Mouse (Mus musculus) liver (tissue): Measurements from ENCODE around the gene Ube4b.

Experiments used
- DNase-seq: peaks from one replicate; pipeline ENCODE4 v3.0.0-alpha.2; 2020; ENCODE audit warnings: mixed read lengths

Ube4b gene

GRCm38 (mm10) chr4:149429592-149429991 lies 3.0 kb upstream of the Ube4b start:
- DNase-seq: no peak

DNA sequence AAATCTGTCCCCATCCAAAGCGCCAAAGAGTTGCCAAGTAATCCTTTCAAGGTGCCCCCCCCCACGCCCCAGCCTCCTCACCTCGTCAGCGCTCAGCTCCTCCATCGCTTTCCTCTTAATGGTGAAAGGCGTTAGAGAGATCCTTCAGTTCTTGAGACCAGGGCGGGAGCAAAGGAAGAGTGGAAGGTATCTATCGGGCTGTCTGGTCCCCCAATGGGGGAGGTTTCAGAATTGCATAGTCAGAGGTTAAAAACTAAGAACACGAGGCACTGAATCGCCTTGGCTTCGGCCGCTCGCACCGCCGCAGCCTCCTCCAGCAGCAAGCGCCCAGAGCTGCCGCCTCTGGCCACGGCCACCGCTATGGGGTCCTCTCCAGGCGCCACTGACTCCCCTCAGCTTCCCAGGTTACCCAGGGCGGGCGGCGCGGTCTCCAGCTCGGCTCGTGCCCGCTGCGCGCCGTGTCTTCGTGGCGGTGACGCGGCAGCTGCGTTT lies 702 bp downstream of the Ube4b start:
- peak; percentile 56 for DNase-seq

- DNase-seq: no peak
Measured at GRCm38 (mm10) chr4:149424755-149425154, 1.8 kb downstream of the Ube4b start.

DNA sequence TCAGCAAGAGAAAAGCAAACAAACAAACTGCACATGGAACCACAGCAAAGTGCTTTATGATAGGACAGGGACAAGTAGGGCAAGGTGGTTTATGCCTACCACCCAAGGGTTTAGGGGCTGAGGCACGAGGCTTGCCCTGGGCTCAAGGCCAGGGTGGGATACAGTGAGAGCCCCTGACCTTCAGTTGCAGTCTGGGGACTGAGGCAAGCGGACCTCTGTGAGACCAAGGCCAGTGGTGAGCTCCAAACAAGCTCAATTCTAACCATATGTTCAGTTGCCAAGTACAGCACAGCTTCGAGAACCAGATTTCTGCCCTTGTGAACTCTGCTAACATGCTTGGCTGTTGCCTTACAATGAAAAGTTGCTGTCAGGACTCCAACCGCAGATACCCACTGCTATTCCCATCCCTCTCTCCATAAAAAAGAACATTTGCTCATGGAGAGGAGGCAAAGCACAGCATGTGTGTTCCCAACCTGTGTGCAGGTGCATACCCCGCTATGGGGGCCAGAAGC lies 8.6 kb downstream of the Ube4b start:
- DNase-seq: no peak

DNA sequence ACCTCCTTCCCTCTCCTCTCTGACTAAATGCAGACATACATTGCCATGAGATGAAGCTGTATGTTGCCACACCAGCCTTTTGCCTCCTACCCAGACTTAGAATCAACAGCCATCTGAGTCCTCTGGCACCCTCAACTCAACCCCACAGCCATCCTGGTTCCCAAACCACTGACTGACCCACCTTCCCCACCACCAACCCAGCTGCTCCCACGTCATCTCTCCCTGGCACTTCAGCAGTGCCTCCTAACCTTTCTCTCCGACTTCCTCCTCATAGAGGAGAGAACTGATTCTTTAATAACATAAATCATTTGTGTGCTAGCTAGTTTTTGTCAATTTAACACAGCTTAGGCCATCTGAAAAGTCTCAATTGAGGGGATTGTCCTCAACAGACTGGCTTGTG lies 9.6 kb downstream of the Ube4b start:
- no peak for DNase-seq

DNA sequence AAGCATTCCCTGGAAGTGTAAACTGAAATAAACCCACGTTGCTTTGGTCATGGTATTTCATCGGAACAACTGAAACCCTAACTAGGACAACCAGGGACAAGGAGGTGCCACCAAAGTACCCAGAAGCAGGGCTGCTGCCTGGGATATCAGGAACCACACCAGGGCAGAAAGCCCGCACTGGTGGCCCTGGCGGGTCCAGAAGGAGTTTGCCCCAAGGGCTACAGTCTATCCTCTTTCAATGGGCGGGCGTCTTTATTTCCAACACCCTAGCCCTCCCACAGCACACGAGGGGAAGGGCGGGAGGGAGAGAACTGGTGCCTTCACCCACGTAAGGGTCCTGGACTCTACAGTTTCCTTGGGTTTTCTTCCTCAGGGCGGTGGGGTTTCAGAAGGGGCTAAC lies 10.1 kb downstream of the Ube4b start:
- DNase-seq: no peak

GRCm38 (mm10) chr4:149415651-149416169 lies 10.8 kb downstream of the Ube4b start:
- no peak for DNase-seq

- no peak for DNase-seq
Measured at GRCm38 (mm10) chr4:149414259-149414658, 12.3 kb downstream of the Ube4b start.

DNA sequence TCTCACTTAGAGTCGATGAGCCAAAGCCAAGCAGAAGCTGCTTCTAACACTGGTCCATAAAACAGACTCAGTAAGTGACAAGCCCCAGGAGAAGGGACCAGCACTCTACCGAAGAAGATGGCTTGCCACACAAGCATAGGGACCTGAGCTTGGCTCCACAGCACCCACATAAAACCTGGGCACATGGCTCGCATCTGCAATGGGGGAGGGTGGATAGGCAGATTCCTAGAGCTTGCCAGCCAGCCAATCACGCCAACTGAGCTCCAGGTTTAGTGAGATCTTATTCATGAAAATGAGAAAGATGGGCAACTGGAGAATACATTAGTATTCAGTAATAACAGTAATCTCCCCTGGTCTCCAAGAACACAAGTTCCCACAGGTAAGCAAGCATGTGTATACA lies 16.8 kb downstream of the Ube4b start:
- DNase-seq: no peak

DNA sequence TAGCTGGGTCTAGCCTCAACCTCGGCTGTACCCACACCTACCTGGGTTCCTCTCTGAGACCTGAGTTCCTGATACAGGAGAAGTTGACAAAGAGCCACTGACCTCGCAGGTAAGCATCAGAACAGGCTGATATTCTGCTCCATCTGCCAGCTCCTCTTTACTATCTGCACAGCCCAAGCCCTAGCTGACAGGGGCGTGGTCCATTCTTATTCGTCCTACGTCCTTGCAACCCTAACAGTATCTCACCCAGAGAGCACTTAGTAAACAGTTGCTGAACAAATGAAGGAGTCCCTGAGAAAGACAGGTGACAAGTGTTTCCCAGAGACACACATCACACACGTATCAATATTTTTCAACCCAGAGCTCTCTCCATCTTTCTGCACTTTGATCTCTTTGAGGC lies 18.2 kb downstream of the Ube4b start:
- DNase-seq: peak; percentile 49

GRCm38 (mm10) chr4:149407461-149407860 lies 19.1 kb downstream of the Ube4b start:
- no peak for DNase-seq

DNA sequence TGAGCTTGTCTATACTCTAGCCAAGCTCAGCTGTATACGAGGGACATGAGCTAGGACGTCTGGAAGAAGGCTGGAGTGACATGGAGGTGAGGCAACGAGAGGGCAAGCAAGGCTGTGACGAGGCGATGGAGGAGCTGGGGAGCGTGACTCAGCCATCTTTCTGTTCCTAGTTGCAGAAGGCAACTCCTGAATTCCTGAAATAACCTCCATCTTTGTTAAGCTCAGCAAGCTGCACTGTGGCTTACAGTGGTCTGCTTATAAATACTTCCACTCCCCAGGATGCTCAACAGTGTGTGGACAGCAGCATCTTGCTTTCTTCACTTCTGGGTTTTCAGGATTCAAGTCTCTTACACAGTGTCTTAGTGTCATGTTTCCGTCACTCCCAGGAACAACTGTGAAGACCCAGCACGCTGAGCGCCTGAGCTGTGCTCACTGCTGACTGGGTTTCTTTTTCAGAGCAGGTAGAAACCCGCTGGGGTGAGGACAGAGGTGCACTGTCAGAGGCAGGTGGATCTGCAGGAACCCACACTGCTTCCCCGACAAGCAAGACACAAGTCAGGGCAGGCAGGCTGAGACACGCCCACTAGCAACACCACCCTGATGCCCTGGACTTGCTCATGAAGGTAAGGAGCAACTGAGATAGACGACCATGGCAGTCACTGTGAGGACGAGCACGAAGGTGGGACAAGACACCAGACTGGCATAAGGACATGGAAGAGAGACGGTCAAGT lies 20.7 kb downstream of the Ube4b start:
- no peak for DNase-seq

DNA sequence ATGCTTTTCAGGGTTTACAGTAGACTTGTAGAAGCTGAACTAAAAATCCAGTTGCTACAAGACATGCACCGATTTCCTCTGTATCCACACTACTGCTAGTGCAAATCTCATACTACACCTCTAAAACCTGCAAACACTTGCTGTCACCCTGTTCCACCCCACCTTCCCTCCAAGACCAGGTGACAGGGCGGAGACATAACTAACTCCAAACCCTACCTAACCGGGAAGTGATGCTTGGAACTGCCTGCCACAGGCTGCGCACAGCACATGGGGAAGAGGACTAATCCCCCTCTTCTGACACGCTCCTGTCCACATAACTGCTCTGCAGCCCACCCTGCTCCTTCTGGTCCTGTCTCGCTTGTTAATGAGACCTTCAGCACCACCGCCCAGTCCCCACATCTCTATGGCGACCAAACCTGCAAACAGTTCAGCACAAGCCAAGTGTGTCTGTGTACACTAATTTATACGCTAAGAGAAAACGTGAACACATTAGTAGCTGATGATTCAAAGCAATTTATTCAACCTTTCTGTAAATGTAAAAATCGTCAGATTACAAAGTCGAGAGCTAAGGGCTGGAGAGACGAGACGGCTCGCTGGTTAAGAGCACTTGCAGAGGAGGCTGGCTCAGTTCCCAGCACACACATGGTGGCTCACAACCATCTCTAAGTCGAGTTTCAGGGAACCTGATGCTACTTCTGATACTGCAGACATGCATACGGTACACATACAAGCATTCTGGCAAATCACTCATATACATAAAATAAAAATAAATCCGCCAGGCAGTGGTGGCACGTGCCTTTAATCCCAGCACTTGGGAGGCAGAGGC lies 21.7 kb downstream of the Ube4b start:
- no peak for DNase-seq

GRCm38 (mm10) chr4:149403037-149403436 lies 23.5 kb downstream of the Ube4b start:
- no peak for DNase-seq

- no peak for DNase-seq
Measured at GRCm38 (mm10) chr4:149401591-149401982, 25.0 kb downstream of the Ube4b start.

GRCm38 (mm10) chr4:149400878-149401590 lies 25.5 kb downstream of the Ube4b start:
- DNase-seq: no peak

GRCm38 (mm10) chr4:149399331-149399910 lies 27.1 kb downstream of the Ube4b start:
- DNase-seq: peak; percentile 70

DNA sequence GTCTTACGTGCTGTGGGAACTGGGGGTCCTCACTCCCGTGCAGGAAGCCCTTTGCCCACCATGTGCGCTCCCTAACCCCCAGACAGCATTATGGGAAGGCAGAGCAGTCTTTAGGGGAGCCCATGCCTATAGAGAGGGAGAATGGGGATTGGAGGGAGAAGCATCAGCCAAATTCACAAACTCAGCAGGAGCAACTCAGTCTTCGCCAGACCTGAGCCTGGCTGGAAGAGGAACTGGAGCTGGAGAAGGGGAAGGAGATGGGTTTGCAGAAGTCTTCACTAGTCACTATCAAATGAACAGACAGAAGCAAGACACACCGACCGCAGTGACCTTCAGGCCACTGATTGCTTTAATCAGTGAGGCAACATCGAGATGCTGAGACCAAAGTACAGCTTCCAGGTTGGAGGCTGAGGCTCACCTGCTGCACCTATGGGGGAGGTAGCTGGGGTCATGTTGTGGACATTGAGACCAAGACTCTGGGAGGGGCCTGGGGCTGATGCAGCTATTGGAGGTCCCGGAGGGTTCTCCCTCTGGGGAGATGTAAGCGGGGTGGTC lies 28.3 kb downstream of the Ube4b start:
- DNase-seq: no peak

DNA sequence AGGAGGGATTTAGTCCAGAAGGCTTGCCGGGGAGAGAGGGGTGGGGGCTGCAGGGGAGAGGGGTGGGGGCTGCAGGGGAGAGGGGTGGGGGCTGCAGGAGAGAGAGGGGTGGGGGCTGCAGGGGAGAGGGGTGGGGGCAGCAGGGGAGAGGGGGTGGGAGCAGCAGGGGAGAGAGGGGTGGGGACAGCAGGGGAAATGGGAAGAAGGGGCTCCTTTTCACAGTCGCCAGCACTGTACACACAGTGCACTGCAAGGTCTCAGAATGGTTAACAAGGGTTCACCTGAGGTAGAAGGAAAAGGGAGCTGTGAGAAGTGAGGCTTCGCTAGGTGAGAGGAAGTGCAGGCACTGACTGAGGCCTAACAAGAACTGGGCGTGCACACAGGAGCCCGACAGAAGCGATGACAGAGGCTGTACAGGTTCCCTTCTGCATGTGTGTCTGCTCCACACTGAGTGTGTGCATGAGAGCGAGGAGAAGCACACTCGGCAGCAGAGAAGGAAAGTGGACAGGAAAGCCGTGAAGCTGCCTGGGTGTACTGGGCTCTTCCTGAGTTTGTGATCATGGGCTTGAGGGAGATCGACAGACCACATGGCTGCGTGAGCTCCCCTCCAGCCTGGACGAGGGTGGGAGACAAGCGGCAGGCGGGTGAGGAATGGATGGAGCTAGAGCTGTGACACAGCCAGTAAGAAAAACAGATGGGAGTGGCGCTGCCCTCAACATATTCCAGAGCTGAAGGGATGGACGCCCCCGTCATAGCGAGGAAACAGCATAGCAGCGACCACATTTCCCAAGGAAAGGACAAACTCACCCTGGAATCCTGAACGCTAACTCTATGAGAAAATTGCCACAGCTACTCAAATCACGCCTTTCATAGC lies 29.9 kb downstream of the Ube4b start:
- no peak for DNase-seq

DNA sequence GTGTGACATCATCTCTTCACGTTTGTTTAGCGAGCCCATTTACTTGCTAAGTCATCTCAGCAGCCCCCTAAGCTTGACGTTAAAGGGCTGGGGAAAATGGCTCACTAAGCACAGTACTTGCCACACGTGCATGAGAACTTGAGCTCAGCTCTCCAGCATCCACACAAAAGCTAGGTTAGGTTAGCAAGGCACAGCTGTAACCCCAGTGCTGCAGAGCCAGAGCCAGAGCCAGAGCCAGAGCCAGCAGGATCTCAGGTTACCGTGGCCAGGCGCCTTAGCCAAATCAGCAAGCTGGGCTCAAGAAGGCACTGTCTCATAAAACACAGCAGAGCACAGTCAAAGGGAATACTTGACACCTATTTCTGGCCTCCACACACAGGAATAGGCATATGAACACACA lies 31.0 kb downstream of the Ube4b start:
- no peak for DNase-seq

- no peak for DNase-seq
Measured at GRCm38 (mm10) chr4:149394292-149394691, 32.3 kb downstream of the Ube4b start.
